ENCODE assay signal across 20 mouse cellular contexts in genomic region chr6:13186836-13187235, GRCm38 (mm10). TPM values are rescaled to one million over a fixed set of nuclear protein-coding genes. Genes with fewer than 3 reads are reported as not detected.
"Had no signal": no experiment of that assay in that cellular context is flagged by ENCODE, and none has a peak within 500 bp of the region (broad histone marks: within the 10 kb centered on the region; RNA-seq: fewer than 3 reads in every experiment).

No protein-coding gene starts in this region.

- H3K4me2 ChIP-seq: liver, embryonic 15.5 days; midbrain, embryonic 11.5 days; midbrain, embryonic 13.5 days; neural tube, embryonic 12.5 days; stomach, embryonic 15.5 days had no signal

- ATAC-seq: liver, postnatal 0 days; midbrain, embryonic 13.5 days; midbrain, embryonic 16.5 days had no signal

- H3K27me3 ChIP-seq: liver, embryonic 15.5 days; megakaryocyte, embryonic 14.5 days; midbrain, embryonic 13.5 days; neural tube, embryonic 12.5 days; stomach, embryonic 15.5 days had no signal

- DNase-seq: liver, postnatal 0 days; lung, adult 2 months; lung, postnatal 10 days; lung, postnatal 36 days; right cerebral cortex, postnatal 14 days; thymus, adult 2 months; thymus, postnatal 14 days; thymus, postnatal 36 days had no signal

- H3K4me1 ChIP-seq: liver, embryonic 15.5 days; megakaryocyte, embryonic 14.5 days; midbrain, embryonic 13.5 days; neural tube, embryonic 12.5 days; stomach, embryonic 15.5 days had no signal

- H3K27ac ChIP-seq: liver, embryonic 15.5 days; macrophage; midbrain, embryonic 13.5 days; neural tube, embryonic 12.5 days; stomach, embryonic 15.5 days; stomach, postnatal 0 days had no signal

- H3K9me3 ChIP-seq: liver, embryonic 15.5 days; midbrain, embryonic 13.5 days; neural tube, embryonic 12.5 days; stomach, embryonic 15.5 days had no signal

- H3K36me3 ChIP-seq: liver, embryonic 15.5 days; midbrain, embryonic 13.5 days; neural tube, embryonic 12.5 days; stomach, embryonic 15.5 days had no signal

- H3K9ac ChIP-seq: liver, embryonic 15.5 days; liver, postnatal 0 days; midbrain, embryonic 13.5 days; neural tube, embryonic 12.5 days; stomach, embryonic 15.5 days had no signal

- H3K4me3 ChIP-seq: liver, embryonic 15.5 days; megakaryocyte, embryonic 14.5 days; midbrain, embryonic 13.5 days; neural tube, embryonic 12.5 days; stomach, embryonic 15.5 days had no signal

RNA-seq across cellular contexts. Expression of gene Vwde, which starts 37.9 kb away (rescaled TPM):
- total RNA-seq: megakaryocyte progenitor cell, adult 5-6 weeks; monocyte, adult 5-6 weeks had no signal
- polyA plus RNA-seq: liver, embryonic 15.5 days; liver, postnatal 0 days; lung, adult 2 months; macrophage; midbrain, embryonic 13.5 days; midbrain, embryonic 16.5 days; neural tube, embryonic 12.5 days; stomach, postnatal 0 days; testis, adult 2 months; thymus, adult 2 months had no signal
